Mouse (Mus musculus) limb, embryonic 14.5 days (tissue): ENCODE results near the gene Mkrn2. TPM values are rescaled to one million over a fixed set of nuclear protein-coding genes. Genes with fewer than 3 reads are reported as not detected.

Source experiments
- ATAC-seq: fragments of 200-750 bp; cut with Nextera tagmentation; 2 replicates; pipeline ENCODE4 v1.8.0; 2017; ENCODE audit warnings: low read depth, moderate number of reproducible peaks, moderate TSS enrichment; ENCODE audit not compliant: low FRiP score
- DNase-seq: peaks from one replicate; pipeline ENCODE4 v3.0.0-alpha.2; 2015; ENCODE audit warnings: low spot score
- H3K27ac ChIP-seq: fragments of 300-500 bp; sonication (generic); replicated peaks from 2 replicates; pipeline ENCODE4 v1.5.1; 2014; ENCODE audit warnings: low read depth, mild to moderate bottlenecking, low read length, moderate library complexity, mixed read lengths
- H3K27me3 ChIP-seq: fragments of 300-500 bp; sonication (generic); 2 replicates; pipeline ENCODE4 v1.6.1; 2014; ENCODE audit warnings: low read length, mixed read lengths; ENCODE audit not compliant: control insufficient read depth, insufficient read depth
- H3K36me3 ChIP-seq: fragments of 300-500 bp; sonication (generic); 2 replicates; pipeline ENCODE4 v1.6.1; 2014; ENCODE audit warnings: mild to moderate bottlenecking, low read length, moderate library complexity, mixed read lengths; ENCODE audit not compliant: control insufficient read depth, insufficient read depth
- H3K4me1 ChIP-seq: fragments of 300-500 bp; sonication (generic); 2 replicates; pipeline ENCODE4 v1.6.1; 2014; ENCODE audit warnings: antibody characterized with exemption, low read length, mixed read lengths; ENCODE audit not compliant: control insufficient read depth, insufficient read depth
- H3K4me2 ChIP-seq: fragments of 300-500 bp; sonication (generic); replicated peaks from 2 replicates; pipeline ENCODE4 v1.6.1; 2014; ENCODE audit warnings: low read depth, mild to moderate bottlenecking, low read length, moderate library complexity; ENCODE audit not compliant: severe bottlenecking
- H3K4me3 ChIP-seq: fragments of 300-500 bp; sonication (generic); replicated peaks from 2 replicates; pipeline ENCODE4 v1.5.1; 2014; ENCODE audit warnings: low read length
- H3K9ac ChIP-seq: fragments of 300-500 bp; sonication (generic); 2 replicates; pipeline ENCODE4 v1.6.1; 2014; ENCODE audit warnings: mild to moderate bottlenecking, low read depth, low read length, moderate library complexity; ENCODE audit not compliant: severe bottlenecking
- H3K9me3 ChIP-seq: fragments of 300-500 bp; sonication (generic); 2 replicates; pipeline ENCODE4 v1.6.1; 2016; ENCODE audit warnings: low read length; ENCODE audit not compliant: control insufficient read depth
- POLR2A ChIP-seq: fragments of 200-500 bp; IDR thresholded peaks from 2 replicates; pipeline ENCODE4 v1.8.0; 2012; ENCODE audit warnings: inconsistent platforms, mild to moderate bottlenecking, moderate library complexity, borderline replicate concordance; ENCODE audit not compliant: insufficient read depth, insufficient read length; ENCODE audit errors: extremely low read depth
- WGBS: fragments of 180-500 bp; shearing (Covaris S2); extraction: QIAGEN DNeasy Blood & Tissue Kit; methylation state at CpG from one replicate; pipeline ENCODE4 v1.1.7; 2014; 5-methylcytosine and 5-hydroxymethylcytosine counted together
- polyA plus RNA-seq, 2 experiments: library from polyadenylated mRNA; depleted of rRNA in 1 of 2; stranded (reverse) in 1 of 2; unstranded in 1 of 2; fragments of >200 nt; fragmentation: Nextera tagmentation in 1 of 2; extraction: Ambion mirVana in 1 of 2; gene quantifications; 2 replicates each; pipeline versions ENCODE4 v1.2.1 to v1.2.3; 2012 to 2014

Mkrn2 gene
- polyA plus RNA-seq, 2 experiments: 28.9 to 34.1 TPM

DNA sequence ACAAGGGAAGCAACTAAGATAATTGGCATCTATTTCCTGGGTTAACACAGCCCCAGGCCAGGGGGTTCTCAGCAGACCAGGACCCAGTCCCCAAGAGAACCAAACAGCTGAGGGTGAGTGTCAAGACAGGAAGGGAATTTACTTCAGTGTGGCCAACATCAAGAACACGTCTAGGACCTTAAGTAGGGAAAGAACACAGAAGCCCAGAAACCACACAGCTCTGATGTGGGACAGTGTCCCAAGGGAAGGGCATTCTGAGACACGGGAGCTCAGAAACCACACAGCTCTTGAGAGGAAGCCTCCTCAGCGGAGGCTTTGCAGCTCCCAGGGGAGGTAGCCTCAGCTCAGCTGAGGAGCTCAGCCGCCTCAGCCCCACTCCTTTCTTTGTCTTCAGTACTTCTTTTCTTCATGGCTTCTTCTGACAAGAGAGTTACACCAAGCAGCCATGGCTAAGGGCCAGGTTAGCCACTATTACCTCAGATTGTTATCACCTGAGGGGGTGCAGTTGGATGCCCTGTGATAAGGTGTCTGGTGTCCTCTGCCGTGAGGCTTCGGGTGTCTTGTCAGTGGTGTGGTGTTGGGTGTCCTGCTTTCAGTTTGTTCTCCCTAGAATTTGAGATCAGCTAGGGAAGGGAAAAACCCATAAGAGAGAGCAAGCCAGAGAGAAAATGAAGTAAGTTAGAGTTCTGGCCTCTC lies 18.1 kb upstream of the Mkrn2 start:
- no peak for ATAC-seq
- H3K4me2 ChIP-seq: no peak overlapping the region
- no peak for TF ChIP-seq POLR2A
- no peak for DNase-seq
- no peaks in the 10 kb centered on the region for H3K9me3 ChIP-seq
- WGBS: 78% methylated on average over 6 of the region's 6 CpGs
- peaks cover 15% of the 10 kb centered on the region for H3K36me3 ChIP-seq
- H3K27ac ChIP-seq: no peak overlapping the region
- H3K9ac ChIP-seq: no peak overlapping the region
- no peak overlapping the region for H3K4me3 ChIP-seq
- no peaks in the 10 kb centered on the region for H3K27me3 ChIP-seq
- no peaks in the 10 kb centered on the region for H3K4me1 ChIP-seq

DNA sequence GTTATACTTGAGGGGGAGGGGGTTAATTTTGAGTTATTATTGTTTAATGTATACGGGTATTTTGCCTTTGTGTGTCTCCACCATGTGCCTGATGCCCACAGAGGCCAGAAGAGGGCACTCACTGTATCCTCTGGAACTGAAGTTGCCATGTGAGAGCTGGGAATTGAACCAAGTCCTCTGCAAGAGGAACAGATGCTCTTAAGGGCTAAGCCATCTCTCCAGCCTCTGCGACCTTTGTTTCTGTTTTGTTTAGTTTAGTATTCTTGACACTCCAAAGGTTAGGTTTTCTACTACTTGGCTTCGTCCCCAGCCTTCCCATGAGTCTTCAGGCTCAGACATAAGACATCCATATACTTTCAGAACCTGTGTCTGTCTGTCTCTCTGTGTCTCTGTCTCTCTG lies 17.5 kb upstream of the Mkrn2 start:
- no peak for TF ChIP-seq POLR2A
- Histone ChIP-seq H3K27ac (no peak overlapping the region), H3K4me3 (no peak overlapping the region), H3K9ac (no peak overlapping the region), H3K36me3 (peaks cover 9% of the 10 kb centered on the region), H3K27me3 (no peaks in the 10 kb centered on the region), H3K4me2 (no peak overlapping the region), H3K9me3 (no peaks in the 10 kb centered on the region), H3K4me1 (no peaks in the 10 kb centered on the region)
- ATAC-seq (no peak), DNase-seq (no peak)
- WGBS: 75% methylated on average over 3 of the region's 3 CpGs

DNA sequence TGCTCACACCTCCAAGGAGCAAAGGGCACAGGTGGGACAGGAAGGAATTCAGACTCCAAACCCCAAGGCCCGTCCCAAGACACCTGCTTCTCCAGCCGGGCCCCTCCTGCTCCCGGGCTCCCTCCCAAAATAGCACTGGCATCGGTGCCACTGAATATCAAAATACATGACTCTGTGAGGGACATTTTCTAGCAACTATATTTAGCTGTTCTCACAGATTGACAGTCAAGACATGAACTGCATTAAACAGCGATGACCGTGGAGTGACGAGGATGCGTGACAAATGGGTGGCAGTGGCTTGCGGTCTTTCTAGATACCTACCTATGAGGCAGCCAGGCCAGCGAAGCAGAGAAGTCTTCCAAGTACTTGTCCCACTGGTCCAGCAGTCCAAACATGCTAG lies 15.4 kb upstream of the Mkrn2 start:
- Histone ChIP-seq H3K4me2 (no peak overlapping the region), H3K4me1 (no peaks in the 10 kb centered on the region), H3K9ac (no peak overlapping the region), H3K36me3 (no peaks in the 10 kb centered on the region; the same call in 1 of the 2 replicates), H3K4me3 (no peak overlapping the region), H3K9me3 (no peaks in the 10 kb centered on the region), H3K27me3 (no peaks in the 10 kb centered on the region), H3K27ac (no peak overlapping the region)
- TF ChIP-seq POLR2A: no peak
- 85% methylated on average over 10 of the region's 10 CpGs for WGBS
- no peak for DNase-seq
- no peak for ATAC-seq

DNA sequence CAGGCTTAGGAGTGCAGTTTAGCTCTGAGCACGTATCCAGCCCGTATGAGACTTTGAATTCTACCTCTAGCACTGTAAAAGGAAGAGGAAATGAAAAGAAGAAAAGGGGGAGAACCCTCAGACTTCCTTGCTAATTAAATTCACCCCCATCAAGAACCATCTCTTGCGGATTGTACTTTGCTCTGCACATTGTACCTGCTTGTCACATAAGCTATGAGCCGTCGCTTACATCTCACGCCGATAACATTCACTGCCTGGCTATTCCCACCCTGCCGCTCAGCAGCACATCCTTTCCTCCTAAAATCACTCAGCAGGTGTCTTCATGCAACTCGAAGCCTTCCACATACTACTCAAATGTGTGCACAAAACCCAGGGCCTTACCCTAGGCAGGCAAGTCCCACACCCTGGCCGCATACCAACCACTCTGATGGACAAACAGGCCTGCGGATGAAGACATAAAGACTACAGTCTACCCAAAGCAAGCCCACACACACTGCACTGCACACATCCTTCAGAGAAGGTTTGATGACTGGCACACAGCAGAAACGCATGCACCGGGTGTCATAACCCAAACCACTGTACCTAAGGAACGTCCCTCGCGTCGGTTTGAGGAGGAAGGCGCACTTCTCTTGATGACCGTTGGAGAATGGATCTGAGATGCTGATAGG lies 9.9 kb upstream of the Mkrn2 start:
- Histone ChIP-seq H3K9ac (no peak overlapping the region), H3K27me3 (no peaks in the 10 kb centered on the region), H3K9me3 (no peaks in the 10 kb centered on the region), H3K4me3 (no peak overlapping the region), H3K27ac (no peak overlapping the region), H3K4me2 (no peak overlapping the region), H3K4me1 (no peaks in the 10 kb centered on the region), H3K36me3 (no peaks in the 10 kb centered on the region)
- ATAC-seq: no peak
- TF ChIP-seq POLR2A: no peak
- DNase-seq: no peak
- 89% methylated on average over 18 of the region's 19 CpGs for WGBS

DNA sequence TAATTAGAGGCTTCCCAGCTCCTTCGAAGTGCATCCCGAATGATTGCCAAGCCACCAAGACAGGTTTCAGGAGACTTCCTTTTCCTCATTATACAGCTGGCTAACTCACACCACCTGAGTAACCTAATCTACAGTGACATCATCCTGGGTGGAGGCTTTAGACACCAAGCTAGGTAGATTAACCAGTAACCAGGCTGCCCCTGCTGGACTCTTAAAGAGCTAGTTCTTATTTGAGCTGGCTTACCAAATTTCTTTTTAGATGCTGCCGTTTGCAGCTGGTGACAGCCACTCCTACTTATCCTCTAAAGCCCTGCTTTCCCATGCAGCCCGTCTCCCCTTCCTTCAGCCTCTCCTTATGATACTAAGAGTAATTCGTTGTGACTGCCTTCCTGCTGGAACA lies 9.2 kb upstream of the Mkrn2 start, which contains the start of gene Mkrn2os:
TSS of gene Mkrn2os (minus strand) at position 119 of the 400 bp plus-strand sequence.
- DNase-seq: no peak
- H3K9me3 ChIP-seq: no peaks in the 10 kb centered on the region
- 43% methylated on average over 5 of the region's 5 CpGs for WGBS

More for the DNA sequence above, 9.2 kb upstream of the Mkrn2 start, which contains the start of gene Mkrn2os:
- no peak for ATAC-seq
- Histone ChIP-seq H3K27ac (no peak within 1 kb of the TSS), H3K4me3 (no peak within 1 kb of the TSS), H3K4me2 (no peak within 1 kb of the TSS), H3K9ac (no peak within 1 kb of the TSS), H3K36me3 (no peaks in the 10 kb centered on the region), H3K27me3 (no peaks in the 10 kb centered on the region), H3K4me1 (no peaks in the 10 kb centered on the region)
- no peak for TF ChIP-seq POLR2A
